ENCODE assay signal across 8 mouse cellular contexts in genomic region chr17:56507161-56508068, GRCm38 (mm10). TPM values are rescaled to one million over a fixed set of nuclear protein-coding genes. Genes with fewer than 3 reads are reported as not detected.
A peak's percentile ranks its signal among the peaks of the same experiment; 100 is the strongest.
DNase-seq lines count a peak whose midpoint lies in the region; ATAC-seq and TF ChIP-seq lines count a peak whose summit lies in the region.

No protein-coding gene starts in this region.

- peak overlapping the region; percentile 96 for H3K27ac ChIP-seq in hindbrain, embryonic 10.5 days
- H3K27ac ChIP-seq in lung, postnatal 0 days (ENCODE audit: low read length) = peak overlapping the region; percentile 55

- H3K36me3 ChIP-seq in hindbrain, embryonic 10.5 days = no peaks in the 10 kb centered on the region
- no peaks in the 10 kb centered on the region for H3K36me3 ChIP-seq in lung, postnatal 0 days (ENCODE audit: insufficient read depth, low read length)

- under 1% methylated on average over 42 of the region's 42 CpGs for WGBS in hindbrain, embryonic 10.5 days
- WGBS in lung, postnatal 0 days = under 1% methylated on average over 40 of the region's 42 CpGs

- no peak for TF ChIP-seq EP300 in lung, postnatal 0 days (IDR thresholded peaks at IDR 0.05)

- TF ChIP-seq CTCF in lung, postnatal 0 days (IDR thresholded peaks at IDR 0.05) = no peak

- H3K4me3 ChIP-seq in hindbrain, embryonic 10.5 days = peak overlapping the region; percentile 78
- peak overlapping the region; percentile 54 for H3K4me3 ChIP-seq in lung, postnatal 0 days (ENCODE audit: low read depth, low read length)

- peaks cover 66% of the 10 kb centered on the region for H3K4me1 ChIP-seq in hindbrain, embryonic 10.5 days (replicated peaks)
- peaks cover 2% of the 10 kb centered on the region; the same call in 1 of the 2 replicates for H3K4me1 ChIP-seq in lung, postnatal 0 days (ENCODE audit: insufficient read depth, low read depth, low read length)

- peak; percentile 93 for ATAC-seq in frontal cortex, adult (ENCODE audit: low TSS enrichment)
- ATAC-seq in lung, postnatal 0 days = peak; percentile 97

- peaks cover 53% of the 10 kb centered on the region for H3K27me3 ChIP-seq in hindbrain, embryonic 10.5 days (ENCODE audit: insufficient read depth, poor library complexity, severe bottlenecking)
- H3K27me3 ChIP-seq in lung, postnatal 0 days (replicated peaks; ENCODE audit: insufficient read depth, low read length) = peaks cover 27% of the 10 kb centered on the region

- peak overlapping the region; percentile 88 for H3K4me2 ChIP-seq in lung, postnatal 0 days (replicated peaks; ENCODE audit: low read depth, low read length)

- H3K9ac ChIP-seq in lung, postnatal 0 days (replicated peaks; ENCODE audit: low read depth) = peak overlapping the region; percentile 49

- peak; percentile 98 for DNase-seq in MN1 (ENCODE audit: low spot score)
- DNase-seq in cerebellum, adult 9-10 months = peak; percentile 99
- peak; percentile 95 for DNase-seq in hindbrain, embryonic 10.5 days (ENCODE audit: low spot score)
- peak; percentile 98 for DNase-seq in layer of hippocampus, adult 9-11 months
- peak; percentile 98 for DNase-seq in lung, postnatal 0 days (ENCODE audit: low spot score)
- peak; percentile 84 for DNase-seq in ovary, postnatal 14 days (ENCODE audit: low spot score)
- peak; percentile 97 for DNase-seq in thymus, postnatal 14 days

- H3K9me3 ChIP-seq in hindbrain, embryonic 10.5 days = peaks cover 16% of the 10 kb centered on the region
- no peaks in the 10 kb centered on the region for H3K9me3 ChIP-seq in lung, postnatal 0 days (ENCODE audit: low read length)

RNA-seq across cellular contexts. Expression of gene Znrf4, which starts 4.8 kb away (rescaled TPM):
- not detected in 2 replicates for polyA plus RNA-seq in hindbrain, embryonic 10.5 days (2016; fragmentation: Nextera tagmentation; extraction: Ambion mirVana)
- polyA plus RNA-seq in lung, postnatal 0 days (2015; fragmentation: Nextera tagmentation; extraction: Ambion mirVana) = not detected in 2 replicates

RNA-seq across cellular contexts. Expression of gene Ptprs, which starts 31.1 kb away (rescaled TPM):
- 109 and 172 TPM in 2 replicates for polyA plus RNA-seq in hindbrain, embryonic 10.5 days (2016; fragmentation: Nextera tagmentation; extraction: Ambion mirVana)
- 25.6 and 29.6 TPM in 2 replicates for polyA plus RNA-seq in lung, postnatal 0 days (2015; fragmentation: Nextera tagmentation; extraction: Ambion mirVana)

RNA-seq across cellular contexts. Expression of gene Gm20219, which starts 46.8 kb away (rescaled TPM):
- 0.30 and 0.92 TPM in 2 replicates for polyA plus RNA-seq in hindbrain, embryonic 10.5 days (2016; fragmentation: Nextera tagmentation; extraction: Ambion mirVana)
- 3.5 and 3.8 TPM in 2 replicates for polyA plus RNA-seq in lung, postnatal 0 days (2015; fragmentation: Nextera tagmentation; extraction: Ambion mirVana)

Comparison
In these comparisons a context has a peak if more than half of its experiments do, and no peak if none do; other contexts are left out.
1. Peak in every context shown above with its lines: DNase-seq, ATAC-seq, H3K4me3 ChIP-seq and H3K27ac ChIP-seq.